Mouse (Mus musculus): Measurements from ENCODE around the gene Zfp654. TPM values are rescaled to one million over a fixed set of nuclear protein-coding genes. Genes with fewer than 3 reads are reported as not detected.

The Zfp654 gene
- total RNA-seq, 2 experiments from 2014 or later: 9.6 to 10.9 TPM

DNA sequence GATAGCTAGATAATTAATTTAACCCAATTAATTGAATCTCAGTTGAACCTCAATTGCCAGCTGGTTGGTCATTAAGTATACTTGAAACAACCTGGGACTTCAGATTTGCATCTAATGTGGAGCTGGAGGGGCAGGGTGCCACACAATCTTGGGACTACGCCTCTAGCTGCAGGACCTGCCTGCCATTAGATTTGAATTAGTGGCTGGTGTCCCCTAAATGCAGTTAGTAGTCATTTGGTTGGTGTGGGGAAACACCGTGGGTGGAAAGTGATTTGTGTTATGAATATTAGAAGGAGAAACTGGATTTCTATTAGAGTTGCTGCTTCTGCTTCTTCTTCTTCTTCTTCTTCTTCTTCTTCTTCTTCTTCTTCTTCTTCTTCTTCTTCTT is 80.0 kb downstream of the Zfp654 start:
- intact Hi-C loops (cut with DNase I): loop anchor here (2.0 kb wide), 2 partner anchors 79 to 101 kb away; partner anchors contain the start of genes Cggbp1 and Zfp654
- no peak for DNase-seq

GRCm38 (mm10) chr16:64770521-64771430 is 80.7 kb downstream of the Zfp654 start, which contains the start of gene 4930453N24Rik:
4930453N24Rik (minus strand) TSS chr16:64771161.
- intact Hi-C loops (cut with DNase I): loop anchor here (2.0 kb wide), 2 partner anchors 80 to 102 kb away; partner anchors contain the start of genes Cggbp1 and Zfp654

DNA sequence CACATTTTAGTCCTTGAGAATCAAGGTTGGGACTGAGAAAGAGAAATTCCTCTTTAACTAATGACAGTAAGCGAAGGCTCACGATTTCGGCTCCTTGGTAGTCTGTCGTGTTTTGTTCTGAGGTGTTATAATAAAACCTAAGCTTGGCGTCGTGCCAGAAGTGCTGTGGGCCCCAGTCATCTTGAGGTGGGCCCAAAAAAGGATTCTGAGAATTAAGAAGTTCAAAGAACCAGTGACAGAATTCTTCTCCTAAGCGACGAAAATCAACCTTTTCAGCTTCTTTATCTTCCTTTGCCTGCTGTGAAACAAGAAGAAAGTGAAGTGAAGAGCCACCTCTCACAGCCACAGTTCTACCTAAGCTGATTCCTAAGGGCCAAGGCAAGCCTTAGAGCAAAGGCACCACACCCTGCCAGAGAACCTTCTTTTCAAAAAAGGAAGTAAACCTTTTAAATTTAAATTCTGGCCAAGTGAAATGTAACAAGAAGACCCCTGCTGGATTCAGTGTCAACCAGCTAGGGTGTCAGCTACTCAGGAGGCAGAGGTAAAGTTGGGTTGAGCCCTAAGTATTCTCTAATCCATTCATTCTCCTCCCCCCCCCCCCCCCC is 84.7 kb downstream of the Zfp654 start:
- intact Hi-C loops (cut with DNase I): loop anchor here (10.0 kb wide), 1 partner anchor 788 kb away; no protein-coding TSS in a partner anchor
- no peak for DNase-seq

More at GRCm38 (mm10) chr16:64770521-64771430, 80.7 kb downstream of the Zfp654 start, which contains the start of gene 4930453N24Rik:
- peak; percentile 85 to 90 for DNase-seq

GRCm38 (mm10) chr16:64759245-64759626 is 92.2 kb downstream of the Zfp654 start:
- intact Hi-C loops (cut with DNase I): loop anchor here (5.0 kb wide), 1 partner anchor 93 kb away; the partner anchor contains the start of genes Cggbp1 and Zfp654

GRCm38 (mm10) chr16:64758561-64759244 is 92.7 kb downstream of the Zfp654 start:
- intact Hi-C loops (cut with DNase I): loop anchor here (5.0 kb wide), 1 partner anchor 94 kb away; the partner anchor contains the start of genes Cggbp1 and Zfp654
- no peak for DNase-seq

More at GRCm38 (mm10) chr16:64759245-64759626, 92.2 kb downstream of the Zfp654 start:
- no peak for DNase-seq

DNA sequence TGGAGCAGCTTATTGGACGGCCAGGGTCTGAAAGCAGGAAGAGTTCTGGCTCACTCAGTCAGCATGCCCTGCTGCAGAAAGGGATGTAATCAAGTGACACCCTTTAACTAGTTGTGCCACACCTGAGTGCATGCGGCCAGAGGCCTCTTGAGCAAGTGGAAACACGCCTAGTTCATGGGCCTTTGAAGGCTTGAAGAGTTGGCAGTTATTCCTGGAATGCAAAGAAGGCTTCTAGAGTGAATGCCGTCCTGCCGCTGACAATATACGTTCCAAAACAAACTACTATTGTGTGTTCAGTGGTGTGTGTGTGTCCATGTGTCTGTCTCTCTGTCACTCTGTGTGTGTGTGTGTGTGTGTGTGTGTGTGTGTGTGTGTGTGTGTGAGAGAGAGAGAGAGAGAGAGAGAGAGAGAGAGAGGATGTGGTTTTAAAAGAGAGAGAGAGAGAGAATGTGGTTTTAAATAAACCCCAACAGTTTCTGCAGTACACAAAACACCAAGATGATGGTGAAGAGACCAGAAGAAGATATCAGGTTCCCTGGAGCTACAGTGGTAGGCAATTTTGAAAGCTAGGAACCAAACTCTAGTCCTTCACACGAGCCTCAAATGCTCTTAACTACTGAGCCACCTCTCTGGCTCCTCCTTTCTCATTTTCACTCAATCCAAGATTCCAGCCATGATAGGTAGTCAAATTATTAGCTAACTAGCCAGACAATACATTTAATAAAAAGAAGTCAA is 93.6 kb downstream of the Zfp654 start:
- intact Hi-C loops (cut with DNase I): loop anchor here (5.0 kb wide), 1 partner anchor 94 kb away; the partner anchor contains the start of genes Cggbp1 and Zfp654
- DNase-seq: no peak

GRCm38 (mm10) chr16:64756321-64756720 is 95.1 kb downstream of the Zfp654 start:
- intact Hi-C loops (cut with DNase I): loop anchor here (5.0 kb wide), 1 partner anchor 96 kb away; the partner anchor contains the start of genes Cggbp1 and Zfp654
- DNase-seq: no peak

- intact Hi-C loops (cut with DNase I): loop anchor here (2.0 to 5.0 kb wide), 4 partner anchors 98 to 718 kb away; partner anchors contain the start of genes Cggbp1 and Zfp654
- DNase-seq: no peak
Measured at GRCm38 (mm10) chr16:64754743-64755139, 96.7 kb downstream of the Zfp654 start.

DNA sequence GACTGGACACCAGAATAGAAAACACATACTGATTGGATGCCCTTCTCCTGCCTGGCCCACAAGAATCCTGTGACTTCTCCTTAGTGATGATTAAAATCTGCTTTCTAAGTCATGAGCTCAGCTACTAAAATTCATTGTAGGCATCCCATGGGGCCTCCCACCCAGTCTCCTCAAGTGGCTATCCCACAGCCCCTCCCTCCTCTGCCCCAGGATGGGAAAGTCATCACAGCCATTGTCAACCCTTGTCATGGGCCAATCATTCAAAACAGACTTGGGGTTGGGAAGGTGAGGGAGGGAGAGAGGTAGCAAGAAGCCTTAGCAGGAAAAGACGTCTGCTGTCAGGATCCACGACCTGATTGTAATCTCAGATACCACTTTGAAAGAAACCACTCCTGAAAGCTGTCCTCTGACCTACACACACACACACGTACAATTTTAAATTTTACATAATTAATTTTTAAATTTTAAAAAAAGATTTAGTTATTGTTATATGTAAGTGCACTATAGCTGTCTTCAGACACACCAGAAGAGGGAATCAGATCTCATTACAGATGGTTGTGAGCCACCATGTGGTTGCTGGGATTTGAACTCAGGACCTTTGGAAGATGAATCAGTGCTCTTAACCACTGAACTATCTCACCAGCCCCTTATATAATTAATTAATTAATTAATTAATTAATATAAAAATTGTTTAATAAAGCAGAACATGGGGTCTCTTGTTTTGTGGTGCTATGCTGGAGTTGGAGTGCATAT is 97.3 kb downstream of the Zfp654 start:
- intact Hi-C loops (cut with DNase I): loop anchor here (2.0 kb wide), 3 partner anchors 149 to 719 kb away; no protein-coding TSS in a partner anchor
- no peak for DNase-seq

GRCm38 (mm10) chr16:64748237-64748636 is 103.2 kb downstream of the Zfp654 start:
- intact Hi-C loops (cut with DNase I): loop anchor here (5.0 kb wide), 3 partner anchors 891 to 1806 kb away; no protein-coding TSS in a partner anchor
- peak; percentile 42 to 70 for DNase-seq

DNA sequence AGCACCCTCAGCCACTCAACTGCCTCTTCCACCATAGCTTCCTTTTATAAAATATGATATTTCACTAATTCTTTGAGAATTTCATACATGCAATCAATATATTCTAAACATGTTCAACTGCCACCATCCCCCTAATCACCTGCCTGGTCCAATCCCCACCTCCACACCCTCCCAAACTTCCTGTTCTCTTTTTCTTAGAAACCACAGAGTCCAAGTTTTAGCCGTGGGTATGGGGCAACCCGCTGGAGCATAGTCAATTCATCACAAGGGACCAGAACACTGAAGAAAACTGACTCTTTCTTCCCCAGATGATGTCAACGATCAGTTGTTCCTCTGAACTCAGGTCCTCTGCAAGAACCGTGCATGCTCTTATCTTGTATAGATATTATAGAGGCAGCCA is 106.4 kb downstream of the Zfp654 start:
- intact Hi-C loops (cut with DNase I): loop anchor here (5.0 kb wide), 3 partner anchors 888 to 1803 kb away; no protein-coding TSS in a partner anchor
- DNase-seq: no peak

DNA sequence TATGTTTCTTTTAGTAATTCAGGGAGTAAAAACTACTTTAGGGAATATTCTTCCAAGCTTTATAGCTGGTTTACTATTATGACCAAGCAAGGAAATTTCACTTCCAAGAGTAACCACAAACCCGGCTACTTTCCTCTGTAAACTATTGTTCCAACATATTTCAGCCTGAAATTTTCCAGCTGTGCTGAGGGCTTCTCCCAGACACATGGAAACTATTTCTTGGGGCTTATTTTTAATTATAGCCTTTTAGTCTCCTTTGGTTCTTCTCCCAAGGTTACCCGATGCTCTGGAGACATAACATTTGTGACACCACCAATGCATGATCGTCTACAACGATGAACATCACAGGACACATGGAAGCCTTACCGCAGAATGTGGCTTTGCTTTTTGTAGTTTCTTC is 114.2 kb downstream of the Zfp654 start:
- intact Hi-C loops (cut with DNase I): no loop called here
- DNase-seq: no peak

Other genes starting within 250 kb of the Zfp654 start
- not detected for gene Csnka2ip, start 249.2 kb downstream of the Zfp654 start, total RNA-seq (2021)
- 10 to 100 TPM; 22.9 to 26.9 TPM for gene 4930453N24Rik, start 80.5 kb downstream of the Zfp654 start, total RNA-seq (2021)
- 10 to 100 TPM; 39.4 to 40.0 TPM for gene Cggbp1, start 344 bp upstream of the Zfp654 start, total RNA-seq (2021)